Mouse (Mus musculus) right cerebral cortex, postnatal 14 days (tissue): ENCODE data around the gene Gm20518.

Experiments used
- DNase-seq: peaks from one replicate; pipeline ENCODE4 v3.0.0; 2022

Gene Gm20518

DNA sequence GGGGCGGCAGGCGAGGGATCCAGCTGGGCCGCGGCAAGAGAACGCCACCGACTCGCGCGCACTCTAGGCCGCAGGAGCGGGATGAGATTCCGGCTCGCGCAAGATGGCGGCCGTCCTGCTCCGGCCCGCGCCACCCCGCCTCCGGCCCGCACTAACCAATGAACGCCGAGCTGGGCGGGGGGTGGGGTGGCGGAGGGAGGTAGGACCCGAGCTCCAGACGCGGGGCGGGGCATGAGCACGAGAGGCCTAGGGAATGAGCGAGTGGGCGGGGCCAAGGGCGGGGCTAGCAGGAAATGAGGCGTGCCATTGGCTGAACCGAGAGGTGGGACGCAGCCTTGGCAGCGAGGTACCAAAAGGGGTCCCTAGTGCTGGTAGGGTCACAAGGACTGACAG, at the start of gene Gm20518:
TSS of gene Gm20518 (minus strand) at position 105 of the 393 bp plus-strand sequence.
- DNase-seq, result peak; percentile 100

DNA sequence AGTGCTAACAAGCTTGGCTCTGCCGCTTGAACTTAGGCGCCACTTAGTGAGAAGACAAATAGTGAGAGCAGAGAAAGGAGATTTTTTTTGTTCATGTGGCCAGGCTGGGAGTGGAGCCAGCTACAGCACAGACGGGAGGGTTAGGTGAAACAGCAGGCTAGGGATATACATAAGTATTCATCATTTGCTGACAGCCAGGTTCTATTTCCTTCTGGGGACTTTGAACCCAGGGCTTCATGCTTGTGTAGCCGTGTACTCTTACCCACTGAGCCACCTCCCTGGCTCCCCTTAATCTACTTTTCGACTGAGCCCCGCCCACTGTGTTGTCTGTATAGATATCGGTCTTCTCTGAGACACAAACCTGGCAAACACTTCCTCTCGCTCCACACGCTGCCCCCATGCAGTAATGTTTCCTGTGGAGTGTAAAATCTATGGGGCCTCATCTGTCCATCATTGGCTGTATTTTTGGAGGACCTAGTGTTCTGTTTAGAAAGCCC, 47.8 kb upstream of the Gm20518 start:
- no peak for DNase-seq

GRCm38 (mm10) chr16:17938821-17939220, 47.4 kb upstream of the Gm20518 start:
- DNase-seq, result peak; percentile 48

- no peak for DNase-seq
Observed at GRCm38 (mm10) chr16:17938187-17938586, 46.7 kb upstream of the Gm20518 start.

DNA sequence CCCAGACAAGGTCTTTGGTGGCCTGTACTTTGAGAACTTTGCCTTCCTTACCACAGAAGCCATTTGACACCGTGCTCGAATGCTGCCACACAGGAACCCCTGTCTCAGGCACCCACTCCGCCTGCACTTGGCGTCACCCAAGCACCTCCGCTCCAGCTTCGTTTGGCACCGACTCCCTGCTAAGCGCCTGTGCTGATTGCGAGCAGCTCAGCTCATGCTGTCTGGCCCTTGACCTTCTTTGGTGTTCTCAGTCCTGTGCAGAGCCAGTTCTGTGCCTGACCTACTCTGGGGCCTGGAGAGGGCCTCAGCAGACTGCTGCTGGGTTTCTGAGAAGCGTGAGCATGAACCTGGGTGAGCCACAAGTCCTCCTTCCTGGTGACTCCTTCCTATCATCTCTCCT, 45.3 kb upstream of the Gm20518 start:
- no peak for DNase-seq

DNA sequence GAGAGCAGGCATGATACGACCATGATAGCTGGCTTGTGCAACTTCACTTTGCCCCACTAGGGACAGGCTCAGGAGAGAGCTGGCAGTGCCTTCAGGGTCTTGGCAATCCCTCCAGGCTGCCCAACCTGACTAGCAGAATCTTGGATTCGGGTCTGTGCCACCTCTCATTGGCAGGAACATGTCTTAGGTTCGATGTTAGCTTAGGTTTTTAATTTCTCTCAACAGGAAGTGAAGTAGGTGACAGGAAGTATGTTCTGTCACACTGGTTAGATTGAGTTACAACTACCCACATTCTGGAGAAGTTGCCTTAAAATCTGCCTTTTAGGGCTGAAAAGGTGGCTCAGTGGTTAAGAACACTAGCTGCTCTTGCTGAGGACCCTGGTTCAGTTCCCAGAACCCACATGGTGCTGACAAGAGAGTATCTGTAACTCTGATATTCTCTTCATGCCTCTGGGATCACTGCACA, 43.0 kb upstream of the Gm20518 start:
- no peak for DNase-seq

- no peak for DNase-seq
Observed at GRCm38 (mm10) chr16:17933594-17934444, 42.3 kb upstream of the Gm20518 start.

DNA sequence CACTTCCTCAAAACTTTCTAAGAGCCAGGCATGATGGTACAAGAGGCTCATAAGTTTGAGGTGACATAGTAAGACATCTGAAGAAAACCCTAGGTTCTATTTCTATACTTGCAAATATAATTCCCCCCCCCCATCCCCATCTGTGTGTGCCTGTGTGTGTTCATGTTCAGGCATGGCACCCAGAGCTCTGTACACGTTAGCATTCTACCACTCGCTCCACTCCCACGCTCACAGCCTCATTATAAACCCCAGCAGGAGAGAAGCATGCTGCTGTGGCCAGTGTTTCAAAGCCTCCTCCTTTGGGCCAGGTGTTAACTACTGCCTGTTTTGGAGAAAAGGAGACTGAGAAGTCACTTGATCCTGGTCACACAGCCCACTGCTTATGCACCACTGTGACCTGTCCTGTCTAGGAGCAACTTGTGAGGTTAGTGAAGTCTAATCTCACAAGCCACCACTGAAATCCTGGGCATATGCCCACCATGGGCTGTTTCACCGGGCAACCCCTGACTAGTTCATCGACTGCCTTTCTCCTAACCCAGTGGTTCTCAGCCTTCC, 40.5 kb upstream of the Gm20518 start:
- DNase-seq, result no peak

- no peak for DNase-seq
Observed at GRCm38 (mm10) chr16:17929631-17930030, 38.2 kb upstream of the Gm20518 start.

DNA sequence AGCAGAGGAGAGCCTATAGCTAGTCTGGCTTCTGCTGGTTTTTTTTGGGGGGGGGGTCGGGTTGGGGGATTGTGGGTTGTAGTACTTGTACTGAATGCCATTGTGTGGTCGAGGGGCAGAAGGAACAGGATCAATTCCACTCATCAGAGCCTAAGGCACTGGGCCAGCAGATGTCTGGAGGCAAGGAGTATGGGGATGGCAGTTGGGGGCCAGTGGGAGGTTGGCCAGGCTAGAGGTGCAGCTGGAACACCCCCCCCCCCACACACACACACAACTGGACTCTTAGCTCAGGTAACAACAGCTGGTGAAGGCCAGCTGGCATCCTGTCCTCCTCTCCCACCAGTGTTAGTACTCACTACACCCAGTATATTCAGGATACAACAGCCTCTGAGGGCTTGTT, 37.7 kb upstream of the Gm20518 start:
- DNase-seq, result no peak

DNA sequence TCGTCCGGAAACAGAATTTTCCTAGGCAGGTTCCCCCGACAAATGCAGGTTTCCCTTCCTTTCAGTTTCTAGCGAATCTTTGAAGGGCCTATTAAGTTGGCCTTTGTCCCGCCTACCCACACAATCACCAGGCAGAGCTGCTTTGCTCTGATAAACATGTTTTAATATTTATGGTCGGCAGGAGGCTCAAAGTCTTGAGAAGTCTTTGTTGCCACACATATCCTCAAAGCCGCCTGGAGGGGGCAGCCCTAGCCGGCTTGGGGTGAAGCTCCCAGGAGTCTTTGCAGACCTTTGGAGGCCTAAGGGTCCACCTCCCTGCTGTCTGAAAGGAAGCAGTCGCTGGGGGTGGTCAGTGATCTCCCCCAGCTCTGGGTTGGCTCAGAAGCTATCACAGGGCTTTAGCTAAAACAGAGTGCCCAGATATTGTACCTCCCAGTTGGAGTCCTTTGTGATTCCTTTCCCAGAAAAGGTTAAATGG, 37.2 kb upstream of the Gm20518 start:
- DNase-seq, result peak; percentile 62

GRCm38 (mm10) chr16:17928087-17928580, 36.7 kb upstream of the Gm20518 start, which contains the start of gene Slc25a1:
Slc25a1 (minus strand) TSS chr16:17928219.
- DNase-seq, result peak; percentile 77

GRCm38 (mm10) chr16:17927351-17928082, 36.0 kb upstream of the Gm20518 start:
- DNase-seq, result peak; percentile 56

GRCm38 (mm10) chr16:17922163-17922538, 30.7 kb upstream of the Gm20518 start:
- DNase-seq, result peak; percentile 48

GRCm38 (mm10) chr16:17921325-17922162, 30.1 kb upstream of the Gm20518 start:
- peak; percentile 98 for DNase-seq

GRCm38 (mm10) chr16:17920586-17920985, 29.1 kb upstream of the Gm20518 start:
- no peak for DNase-seq

GRCm38 (mm10) chr16:17914307-17915249, 23.1 kb upstream of the Gm20518 start, which contains the start of gene Gsc2:
Gsc2 (minus strand) TSS chr16:17915059.
- DNase-seq, result no peak

- peak; percentile 83 for DNase-seq
Observed at GRCm38 (mm10) chr16:17911052-17911595, 19.7 kb upstream of the Gm20518 start, which contains the start of gene Ess2. Ess2 (minus strand) TSS chr16:17911348.

DNA sequence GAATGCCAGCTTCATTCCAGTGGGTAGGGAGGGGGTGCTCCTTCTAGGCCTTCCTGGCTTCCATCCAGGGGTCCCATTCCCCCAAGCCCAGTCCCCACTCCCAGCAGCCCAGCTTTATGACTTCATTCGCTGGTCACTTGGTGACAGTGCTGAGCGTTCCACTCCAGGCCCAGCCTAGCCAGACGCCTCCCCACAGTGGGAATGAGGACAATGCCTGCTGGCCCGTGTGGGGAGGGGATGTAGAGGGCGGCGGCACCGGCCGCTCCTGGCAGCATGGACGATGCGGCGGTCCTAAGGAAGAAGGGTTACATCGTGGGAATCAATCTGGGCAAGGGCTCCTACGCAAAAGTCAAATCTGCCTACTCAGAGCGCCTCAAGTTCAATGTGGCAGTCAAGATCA, 7.0 kb upstream of the Gm20518 start, which contains the start of the genes Dgcr2 and Tssk2:
TSS of gene Dgcr2 (minus strand) at position 101 of the 400 bp plus-strand sequence.
TSS of gene Tssk2 (plus strand) at position 176 of the 400 bp plus-strand sequence.
- DNase-seq, result no peak

DNA sequence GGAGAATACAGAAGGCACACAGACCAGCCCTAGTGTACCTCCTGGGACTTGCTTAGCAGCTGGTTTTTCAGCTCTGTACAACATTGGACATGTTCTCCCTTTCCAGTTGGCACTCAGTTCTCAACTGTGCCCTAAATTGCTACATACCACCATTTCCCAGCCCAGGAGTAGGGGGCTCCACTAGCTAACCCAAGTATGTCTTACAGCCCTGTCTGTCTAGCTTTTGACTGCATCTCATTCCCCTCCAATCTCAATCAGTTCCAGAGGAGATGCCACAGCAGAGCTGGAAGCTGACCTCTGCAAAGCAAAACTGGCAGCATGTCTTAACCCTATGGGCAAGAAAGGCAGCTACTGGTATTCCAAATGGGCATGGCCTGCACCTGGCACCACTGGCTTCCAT, 4.6 kb upstream of the Gm20518 start:
- DNase-seq, result no peak
